Mouse (Mus musculus) thymus, adult 2 months (tissue): ENCODE data around the gene Wwox.

ENCODE experiments used
- CTCF ChIP-seq: fragments of 200-500 bp; IDR thresholded peaks from 2 replicates; pipeline ENCODE4 v1.5.1; 2012; ENCODE audit warnings: mild to moderate bottlenecking, control low read depth, low read length, moderate library complexity, borderline replicate concordance; ENCODE audit not compliant: control insufficient read depth, poor library complexity, insufficient read depth; ENCODE audit errors: extremely low read depth
- POLR2A ChIP-seq: fragments of 200-500 bp; IDR thresholded peaks from 2 replicates; pipeline ENCODE4 v1.6.1; 2012; ENCODE audit warnings: mild to moderate bottlenecking, low read length, control low read depth, moderate library complexity; ENCODE audit not compliant: control insufficient read depth, poor library complexity, insufficient read depth; ENCODE audit errors: extremely low read depth

GRCm38 (mm10) chr8:114902584-114902983 lies 463.1 kb downstream of the Wwox start:
- TF ChIP-seq POLR2A, result no peak
- TF ChIP-seq CTCF, result no peak
